18 mouse cellular contexts compared by ENCODE assay signal in genomic region chr3:132713913-132714312, GRCm38 (mm10). TPM values are rescaled to one million over a fixed set of nuclear protein-coding genes. Genes with fewer than 3 reads are reported as not detected.
DNase-seq lines count a peak whose midpoint lies in the region; ATAC-seq and TF ChIP-seq lines count a peak whose summit lies in the region.
"Had no signal": no experiment of that assay in that cellular context is flagged by ENCODE, and none has a peak within 500 bp of the region (broad histone marks: within the 10 kb centered on the region; RNA-seq: fewer than 3 reads in every experiment).

No protein-coding gene starts in this region.

- H3K9ac ChIP-seq in stomach, embryonic 16.5 days (ENCODE audit: low read length), result no peak overlapping the region
- H3K9ac ChIP-seq in stomach, postnatal 0 days (ENCODE audit: low read length), result no peak overlapping the region
- H3K9ac ChIP-seq: embryonic facial prominence, embryonic 13.5 days; limb, embryonic 13.5 days; stomach, embryonic 15.5 days had no signal

- no peak for TF ChIP-seq EP300 in stomach, postnatal 0 days (optimal IDR thresholded peaks at IDR 0.05)

- no peak for TF ChIP-seq POLR2A in kidney, adult 2 months (IDR thresholded peaks at IDR 0.05; ENCODE audit: low read depth, low read length)

- H3K27me3 ChIP-seq in kidney, adult 2 months (replicated peaks; ENCODE audit: control insufficient read depth, insufficient read depth, low read length), result no peaks in the 10 kb centered on the region
- H3K27me3 ChIP-seq in stomach, embryonic 16.5 days (ENCODE audit: control insufficient read depth, insufficient read depth, low read length), result no peaks in the 10 kb centered on the region
- no peaks in the 10 kb centered on the region for H3K27me3 ChIP-seq in stomach, postnatal 0 days (ENCODE audit: control insufficient read depth, insufficient read depth, low read length)
- H3K27me3 ChIP-seq: embryonic facial prominence, embryonic 13.5 days; limb, embryonic 13.5 days; Patski; stomach, embryonic 15.5 days had no signal

- H3K27ac ChIP-seq in kidney, adult 2 months (ENCODE audit: insufficient read depth, low read depth, low read length), result no peak overlapping the region
- H3K27ac ChIP-seq in stomach, embryonic 16.5 days (ENCODE audit: low read length), result no peak overlapping the region
- no peak overlapping the region for H3K27ac ChIP-seq in stomach, postnatal 0 days (replicated peaks)
- H3K27ac ChIP-seq: embryonic facial prominence, embryonic 13.5 days; heart, embryonic 10.5 days; hindbrain, embryonic 10.5 days; limb, embryonic 13.5 days; stomach, embryonic 15.5 days had no signal

- peak; percentile 47 for ATAC-seq in stomach, embryonic 16.5 days (ENCODE audit: insufficient read depth, low FRiP score)
- ATAC-seq in stomach, postnatal 0 days (ENCODE audit: low FRiP score, low TSS enrichment), result no peak
- ATAC-seq: forebrain, embryonic 16.5 days; Patski had no signal

- no peak overlapping the region for H3K4me2 ChIP-seq in stomach, embryonic 16.5 days (ENCODE audit: low read depth, low read length)
- H3K4me2 ChIP-seq in stomach, postnatal 0 days (replicated peaks; ENCODE audit: low read depth), result no peak overlapping the region
- H3K4me2 ChIP-seq: embryonic facial prominence, embryonic 13.5 days; limb, embryonic 13.5 days; stomach, embryonic 15.5 days had no signal

- WGBS in kidney, adult 2 months, result 38% methylated on average over 5 of the region's 5 CpGs
- 40% methylated on average over 5 of the region's 5 CpGs for WGBS in stomach, embryonic 16.5 days
- 46% methylated on average over 5 of the region's 5 CpGs for WGBS in stomach, postnatal 0 days

- no peaks in the 10 kb centered on the region for H3K36me3 ChIP-seq in kidney, adult 2 months (ENCODE audit: control insufficient read depth, insufficient read depth, low read length)
- no peaks in the 10 kb centered on the region for H3K36me3 ChIP-seq in stomach, embryonic 16.5 days (ENCODE audit: control insufficient read depth, insufficient read depth, low read length)
- H3K36me3 ChIP-seq in stomach, postnatal 0 days (ENCODE audit: control insufficient read depth, insufficient read depth, low read length), result no peaks in the 10 kb centered on the region

- H3K4me1 ChIP-seq in kidney, adult 2 months (ENCODE audit: control insufficient read depth, insufficient read depth, low read length), result no peaks in the 10 kb centered on the region
- H3K4me1 ChIP-seq in stomach, embryonic 16.5 days (ENCODE audit: control insufficient read depth, insufficient read depth, low read length), result no peaks in the 10 kb centered on the region
- no peaks in the 10 kb centered on the region for H3K4me1 ChIP-seq in stomach, postnatal 0 days (replicated peaks; ENCODE audit: control insufficient read depth, insufficient read depth)
- H3K4me1 ChIP-seq: embryonic facial prominence, embryonic 13.5 days; heart, embryonic 10.5 days; hindbrain, embryonic 10.5 days; limb, embryonic 13.5 days; stomach, embryonic 15.5 days had no signal

- no peak overlapping the region for H3K4me3 ChIP-seq in kidney, adult 2 months (ENCODE audit: insufficient read depth, low read depth, low read length)
- no peak overlapping the region for H3K4me3 ChIP-seq in stomach, embryonic 16.5 days (replicated peaks; ENCODE audit: low read length)
- no peak overlapping the region for H3K4me3 ChIP-seq in stomach, postnatal 0 days (ENCODE audit: low read depth, low read length)
- H3K4me3 ChIP-seq: embryonic facial prominence, embryonic 13.5 days; heart, embryonic 10.5 days; hindbrain, embryonic 10.5 days; limb, embryonic 13.5 days; stomach, embryonic 15.5 days had no signal

- no peaks in the 10 kb centered on the region for H3K9me3 ChIP-seq in stomach, embryonic 16.5 days (replicated peaks; ENCODE audit: control insufficient read depth, low read length)
- no peaks in the 10 kb centered on the region for H3K9me3 ChIP-seq in stomach, postnatal 0 days (ENCODE audit: control insufficient read depth, low read length)
- H3K9me3 ChIP-seq: embryonic facial prominence, embryonic 13.5 days; heart, embryonic 10.5 days; hindbrain, embryonic 10.5 days; stomach, embryonic 15.5 days had no signal

- DNase-seq in kidney, adult 2 months, result peak; percentile 23
- DNase-seq in kidney, postnatal 25 days, result no peak
- DNase-seq in stomach, postnatal 0 days (ENCODE audit: low spot score), result no peak
- peak; percentile 10 for DNase-seq in kidney, postnatal 14 days
- no peak for DNase-seq in thymus, postnatal 10 days (ENCODE audit: low spot score in 2 of 2)
- no peak for DNase-seq in adrenal gland, postnatal 14 days
- DNase-seq in cerebellum, adult 9-10 months, result no peak
- DNase-seq: adrenal gland, adult 8-10 months; cerebellum, postnatal 25 days; right cerebral cortex, postnatal 25 days had no signal

- no peak for TF ChIP-seq CTCF in kidney, adult 2 months (conservative IDR thresholded peaks at IDR 0.05; ENCODE audit: insufficient read depth, insufficient read length, low read depth, low read length)
- no peak for TF ChIP-seq CTCF in stomach, postnatal 0 days (IDR thresholded peaks at IDR 0.05; ENCODE audit: low read depth)

RNA-seq across cellular contexts. Expression of gene Aimp1, which starts 29.7 kb away (rescaled TPM):
- polyA plus RNA-seq in kidney, adult 2 months (2012; rRNA removed), result 11.1 and 18.0 TPM in 2 replicates
- 67.2 and 70.2 TPM in 2 replicates for polyA plus RNA-seq in stomach, embryonic 16.5 days (2015; fragmentation: Nextera tagmentation; extraction: Ambion mirVana)
- 55.4 and 59.2 TPM in 2 replicates for polyA plus RNA-seq in stomach, postnatal 0 days (2015; fragmentation: Nextera tagmentation; extraction: Ambion mirVana)
- total RNA-seq in adrenal gland, postnatal 14 days (2021), result 48.2 and 61.5 TPM in 2 replicates

RNA-seq across cellular contexts. Expression of gene Tbck, which starts 30.0 kb away (rescaled TPM):
- polyA plus RNA-seq in kidney, adult 2 months (2012; rRNA removed), result 7.6 and 8.4 TPM in 2 replicates
- polyA plus RNA-seq in stomach, embryonic 16.5 days (2015; fragmentation: Nextera tagmentation; extraction: Ambion mirVana), result 17.0 and 19.6 TPM in 2 replicates
- polyA plus RNA-seq in stomach, postnatal 0 days (2015; fragmentation: Nextera tagmentation; extraction: Ambion mirVana), result 8.5 and 9.2 TPM in 2 replicates
- total RNA-seq in adrenal gland, postnatal 14 days (2021), result 19.0 and 21.7 TPM in 2 replicates

Comparison
In these comparisons a context has a peak if more than half of its experiments do, and no peak if none do; other contexts are left out.
1. DNase-seq: peak in kidney, adult 2 months (single experiment) and kidney, postnatal 14 days (single experiment); none in kidney, postnatal 25 days (0 of 2), stomach, postnatal 0 days (single experiment), thymus, postnatal 10 days (0 of 2), adrenal gland, postnatal 14 days (single experiment) and cerebellum, adult 9-10 months (single experiment).